Mouse (Mus musculus) gastrocnemius, postnatal 14 days (tissue): ENCODE results near the gene Gpr87. TPM values are rescaled to one million over a fixed set of nuclear protein-coding genes. Genes with fewer than 3 reads are reported as not detected.

Experiments
- DNase-seq: peaks from one replicate; pipeline ENCODE4 v3.0.0; 2021; ENCODE audit warnings: mixed read lengths
- intact Hi-C: fragments of 180-260 bp; cut with DNase I; formaldehyde crosslinking; loops from one replicate; pipeline ENCODE4 v1.15.1; 2025; ENCODE audit warnings: low total_unique reads
- long read RNA-seq, 2 experiments: library from polyadenylated mRNA; stranded (forward); transcript quantifications; one replicate each; pipeline ENCODE4 v2.0.0; 2021
- total RNA-seq, 2 experiments: library from RNA; stranded (reverse); gene quantifications; 2 replicates each; pipeline ENCODE4 v1.2.3; 2021

The Gpr87 gene
- total RNA-seq = not detected
- long read RNA-seq, experiment 1 = 0 reads
- long read RNA-seq, experiment 2 = 0 reads

DNA sequence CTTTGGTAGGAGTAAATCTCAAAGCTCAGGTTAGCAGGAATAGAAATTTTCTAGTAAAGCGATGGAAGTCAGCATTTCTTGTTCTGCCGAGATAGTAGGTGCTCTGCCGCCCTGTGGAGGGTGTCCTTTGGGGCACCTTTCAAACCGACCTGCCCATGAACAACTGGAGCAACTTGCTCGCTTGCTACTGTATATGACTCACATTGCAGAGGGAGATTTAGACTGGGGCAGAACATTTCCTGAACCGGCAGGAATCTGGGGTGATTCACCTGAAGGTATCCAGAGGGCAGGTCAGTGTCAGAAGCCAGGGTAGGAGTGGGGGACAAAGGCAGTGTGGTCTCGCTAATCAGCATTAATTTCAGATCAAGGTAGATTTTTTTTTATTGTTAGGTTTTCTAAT, at the start of gene Gpr87:
Gpr87 (minus strand) TSS at position 167 of the 400 bp plus-strand sequence.
- intact Hi-C loops = no loop called here
- no peak for DNase-seq

DNA sequence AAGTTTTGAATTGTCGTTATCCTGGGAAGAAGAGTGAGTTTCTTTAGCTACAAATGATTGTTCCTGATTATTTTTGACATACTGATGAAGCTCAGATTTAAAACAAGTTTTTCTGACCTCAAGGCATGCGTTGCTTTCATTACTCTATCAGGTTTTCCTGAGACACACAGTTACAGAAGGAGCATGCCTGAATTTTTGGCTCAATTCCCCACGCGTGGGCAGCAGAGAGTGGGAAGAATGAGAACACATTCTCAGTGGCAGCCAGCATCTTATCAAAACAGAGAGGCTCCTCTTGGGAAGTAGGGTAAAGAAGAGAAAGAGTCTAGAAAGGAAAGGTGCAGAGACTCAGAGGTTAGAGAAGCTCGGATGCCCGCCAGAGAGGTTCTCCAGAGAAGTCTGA, 48.5 kb upstream of the Gpr87 start:
- intact Hi-C loops = no loop called here
- no peak for DNase-seq

DNA sequence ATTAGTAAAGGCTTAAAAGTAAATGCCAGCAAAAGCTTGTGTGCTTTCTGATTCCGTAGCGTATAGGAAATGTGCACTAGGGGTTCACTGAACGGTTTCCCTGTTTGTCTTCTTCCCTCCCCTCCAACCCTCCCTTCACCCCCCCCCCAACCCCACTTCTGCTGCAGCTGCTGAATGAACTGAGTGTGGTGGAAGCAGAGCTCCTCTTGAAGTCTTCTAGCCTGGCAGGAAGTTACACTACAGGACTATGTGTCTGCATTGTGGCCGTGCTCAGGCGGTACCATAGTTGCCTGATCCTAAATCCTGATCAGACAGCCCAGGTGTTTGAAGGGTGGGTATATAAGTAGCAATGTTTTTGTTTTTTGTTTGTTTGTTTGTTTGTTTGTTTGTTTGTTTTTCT, 40.0 kb upstream of the Gpr87 start:
- no peak for DNase-seq
- intact Hi-C loops = no loop called here

DNA sequence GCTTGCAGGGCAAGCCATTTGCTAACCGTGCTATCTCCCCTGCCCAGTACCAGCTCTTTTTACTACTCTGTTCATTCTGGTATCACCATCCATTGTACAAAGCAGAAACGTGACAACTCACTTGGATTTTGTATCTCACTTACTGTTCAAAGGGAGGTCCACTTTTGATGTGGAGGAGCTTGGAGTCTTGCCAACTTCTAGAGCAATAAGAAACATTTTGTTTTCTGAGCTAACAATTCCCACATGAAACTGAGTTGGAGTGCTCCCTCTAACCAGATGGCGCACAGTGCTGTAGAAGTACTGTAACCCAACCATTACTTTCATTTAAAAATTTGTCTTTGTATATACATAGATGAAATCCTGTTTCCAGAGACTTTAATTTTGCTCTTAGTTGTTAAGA, 36.0 kb upstream of the Gpr87 start:
- no peak for DNase-seq
- intact Hi-C loops = no loop called here

DNA sequence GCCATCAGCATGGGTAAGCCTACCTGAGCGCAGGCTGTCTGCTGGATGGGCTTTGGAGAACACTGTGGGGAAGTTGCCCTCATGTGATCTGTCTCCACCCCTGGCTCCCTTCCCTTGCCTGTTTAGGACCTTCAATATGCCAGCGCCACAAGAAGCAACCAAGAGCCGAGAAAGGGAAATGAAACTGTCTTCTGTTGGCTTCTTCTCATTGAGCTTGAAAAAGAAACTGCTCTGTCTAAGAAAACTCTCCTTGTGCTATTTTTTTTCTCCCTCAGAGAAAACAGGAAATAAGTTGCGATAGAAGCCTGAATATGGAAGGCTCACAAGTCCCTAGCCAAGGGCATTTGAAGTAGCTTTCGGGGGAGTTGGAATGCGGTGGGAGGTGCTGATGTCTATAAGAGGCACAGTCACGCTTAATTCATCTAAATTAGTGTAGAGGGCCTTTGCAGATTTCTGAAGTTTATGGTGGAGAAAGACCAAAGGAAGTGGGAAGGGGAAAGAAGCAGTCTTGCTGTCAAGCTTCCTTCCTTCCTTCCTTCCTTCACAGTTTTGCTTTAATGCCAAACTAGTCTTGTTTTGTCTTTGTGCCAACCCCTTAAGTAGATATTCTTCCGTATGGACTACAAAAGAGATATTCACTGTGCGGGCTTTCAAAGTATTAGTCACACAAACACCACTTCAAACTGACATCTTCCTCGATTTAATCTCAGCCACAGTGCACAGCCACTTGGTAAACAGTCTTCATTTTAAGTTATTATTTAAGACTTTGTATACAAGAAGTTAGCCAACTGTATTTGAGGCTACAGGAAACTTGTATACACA, 34.0 kb upstream of the Gpr87 start:
- intact Hi-C loops = no loop called here
- no peak for DNase-seq

DNA sequence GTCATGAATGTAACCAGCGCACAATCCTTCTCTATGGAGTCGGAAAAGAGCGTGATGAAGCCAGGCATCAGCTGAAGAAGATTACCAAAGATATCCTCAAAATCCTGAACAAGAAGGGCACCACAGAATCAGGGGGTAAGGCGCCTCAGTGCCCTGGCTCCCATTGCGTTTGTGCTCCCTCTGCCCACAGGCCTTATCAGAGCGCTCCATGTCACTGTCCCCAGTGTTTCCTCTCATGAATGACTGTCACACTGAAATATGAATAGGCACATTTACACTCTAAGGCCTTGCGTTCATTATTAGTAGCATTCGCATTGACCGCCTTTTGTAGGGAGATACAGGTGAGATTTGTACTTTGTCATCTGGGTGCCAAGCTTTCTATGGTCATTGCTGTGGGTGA, 32.8 kb upstream of the Gpr87 start:
- no peak for DNase-seq
- intact Hi-C loops = no loop called here

DNA sequence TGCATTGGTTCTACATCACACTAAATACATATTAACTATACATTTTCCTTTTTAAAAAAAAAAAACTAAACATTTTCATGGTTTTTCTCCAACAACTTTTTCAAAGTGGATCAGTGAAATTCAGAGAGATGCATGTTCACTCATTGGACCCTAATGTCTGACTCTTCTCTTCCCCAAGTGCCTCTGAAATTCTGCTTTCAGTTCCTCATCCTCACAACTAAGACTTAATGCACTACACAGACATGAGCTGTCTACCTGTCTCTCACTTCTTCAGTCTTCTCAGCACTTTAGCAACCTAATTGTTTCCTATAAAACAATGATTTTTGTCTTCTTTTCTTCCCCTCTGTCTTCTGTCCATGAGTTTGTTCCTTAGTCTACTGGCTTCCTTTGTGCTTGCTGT, 30.5 kb upstream of the Gpr87 start:
- intact Hi-C loops = no loop called here
- DNase-seq = no peak

DNA sequence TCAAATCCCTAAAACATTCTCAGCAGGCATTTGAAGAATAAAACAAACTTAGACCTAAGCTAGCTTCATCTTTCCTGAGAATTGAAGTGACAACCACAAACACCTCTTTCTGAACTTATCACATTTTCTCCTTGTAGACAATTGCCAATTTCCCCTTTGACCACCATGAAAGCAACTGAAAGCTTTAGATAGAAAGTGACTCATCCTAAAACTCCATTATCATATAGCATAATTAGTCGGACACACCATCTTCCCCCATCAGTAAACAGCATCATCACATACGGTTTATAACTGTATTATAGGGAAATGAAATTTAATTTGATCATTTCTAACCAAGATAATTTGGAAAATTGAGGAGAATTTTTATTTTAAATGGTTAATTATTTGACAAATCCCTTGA, 27.4 kb upstream of the Gpr87 start:
- no peak for DNase-seq
- intact Hi-C loops = no loop called here

DNA sequence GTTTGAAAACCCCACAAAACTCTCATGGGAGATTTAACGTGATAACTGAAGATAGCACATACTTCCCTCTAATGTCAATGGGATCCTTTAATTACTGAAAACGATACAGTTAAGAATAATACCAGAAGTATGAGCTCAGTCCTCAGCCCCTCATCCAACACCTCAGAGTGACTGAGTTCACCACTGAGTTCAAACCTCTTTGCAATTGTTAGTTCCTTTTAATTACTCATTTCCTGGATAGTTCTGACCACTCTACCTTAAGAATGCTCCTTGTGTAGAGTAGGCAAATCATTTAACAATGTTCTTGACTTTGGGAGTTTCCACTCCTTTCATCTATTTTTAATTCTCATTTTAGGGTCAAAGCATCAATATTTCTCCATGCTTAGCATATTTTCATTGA, 24.4 kb upstream of the Gpr87 start:
- intact Hi-C loops = no loop called here
- DNase-seq = no peak

DNA sequence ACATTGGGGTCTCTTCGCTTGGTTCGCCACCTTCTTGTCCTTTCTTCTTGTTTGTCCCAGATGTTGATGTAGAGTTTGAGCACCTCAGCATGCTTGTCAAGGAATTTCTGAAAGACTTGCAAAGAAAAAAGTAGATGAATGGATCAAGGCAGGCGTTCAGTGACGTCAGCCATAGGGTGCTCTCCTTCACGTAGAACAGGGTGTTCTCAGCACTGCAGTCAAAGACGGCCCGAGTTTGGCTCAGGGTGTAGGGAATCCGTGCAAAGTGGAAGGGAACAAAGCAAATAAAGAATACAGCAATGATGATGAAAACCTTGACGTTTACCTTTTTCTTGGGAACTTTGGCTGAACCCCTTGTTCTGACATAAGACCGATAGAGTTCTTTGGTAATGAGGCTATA, 22.3 kb upstream of the Gpr87 start:
- intact Hi-C loops = no loop called here
- DNase-seq = no peak

DNA sequence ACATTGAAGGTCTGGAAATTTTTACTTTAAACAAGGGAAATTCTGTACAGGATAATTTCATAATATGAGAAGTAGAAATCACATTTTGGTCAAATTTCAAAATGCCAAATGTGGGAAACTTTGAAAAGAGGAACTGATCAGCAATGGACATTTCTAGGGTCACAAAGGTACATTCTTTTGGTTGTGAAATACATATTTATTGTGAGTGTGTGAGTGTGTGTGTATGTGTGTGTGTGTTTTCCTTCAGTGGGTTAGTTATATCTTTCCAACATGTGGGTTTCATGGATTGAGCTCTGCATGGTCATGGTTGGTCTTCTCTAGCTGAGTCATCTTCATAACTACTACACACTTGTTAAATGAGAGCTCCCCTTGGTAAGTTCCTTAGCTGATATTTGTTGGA, 17.5 kb upstream of the Gpr87 start:
- intact Hi-C loops = no loop called here
- DNase-seq = no peak

DNA sequence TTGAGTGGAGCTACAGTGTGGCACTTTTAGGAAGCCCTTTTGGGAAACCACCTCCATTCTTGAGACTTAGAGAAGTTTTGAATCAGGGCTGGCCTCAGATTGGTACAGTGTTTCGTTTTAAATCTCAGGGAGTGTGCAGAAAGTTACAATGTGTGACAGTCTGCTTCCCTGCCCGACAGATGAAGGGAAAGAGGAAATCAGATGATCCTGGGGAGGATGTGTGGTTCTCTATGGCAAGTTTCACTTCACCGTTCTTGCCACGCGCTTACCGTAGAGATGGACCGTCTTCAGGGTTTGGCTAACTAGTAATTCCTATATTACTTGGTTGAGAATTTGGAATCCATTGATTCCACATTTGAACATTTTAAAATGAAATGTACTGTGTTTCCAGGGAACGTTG, 16.9 kb upstream of the Gpr87 start:
- intact Hi-C loops = no loop called here
- no peak for DNase-seq

DNA sequence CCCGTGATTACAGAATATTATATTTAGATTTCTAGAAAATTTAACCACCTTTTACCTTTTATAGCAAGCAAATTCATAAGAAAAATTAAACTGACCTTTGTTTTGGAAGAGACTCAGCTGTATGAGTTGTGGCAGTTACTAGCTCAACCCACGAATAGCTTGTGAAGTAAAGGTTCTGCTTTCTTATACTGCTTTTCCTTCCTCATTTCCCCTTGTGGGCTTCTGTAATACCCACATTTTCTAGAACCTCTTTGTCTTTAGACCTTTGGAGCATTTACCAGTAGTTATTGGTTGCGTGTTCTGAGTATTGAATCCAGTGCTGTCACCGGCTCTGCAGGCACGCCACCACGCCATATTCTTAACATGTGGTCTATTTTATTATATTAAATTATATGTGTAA, 15.8 kb upstream of the Gpr87 start, which contains the start of gene P2ry13:
P2ry13 (minus strand) TSS at position 156 of the 400 bp plus-strand sequence.
- intact Hi-C loops = no loop called here
- no peak for DNase-seq

DNA sequence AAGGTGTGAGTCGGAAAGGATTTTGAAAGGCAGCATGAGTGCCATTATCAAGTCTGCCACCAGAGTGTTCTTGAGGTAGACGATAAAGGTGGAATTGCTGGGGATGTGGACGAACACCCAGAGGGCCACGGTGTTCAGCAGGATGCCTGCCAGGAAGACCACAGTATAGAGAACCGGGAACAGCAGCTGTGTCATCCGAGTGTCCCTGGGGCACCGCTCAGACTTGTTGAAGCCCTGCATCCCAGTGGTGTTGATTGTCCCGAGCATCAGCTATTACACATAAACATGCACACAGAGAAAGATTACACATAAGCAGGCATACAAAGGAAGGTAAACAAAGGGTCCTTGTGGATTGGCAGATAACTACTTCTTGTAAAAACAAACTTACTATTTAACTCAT, 15.2 kb upstream of the Gpr87 start:
- no peak for DNase-seq
- intact Hi-C loops = no loop called here

DNA sequence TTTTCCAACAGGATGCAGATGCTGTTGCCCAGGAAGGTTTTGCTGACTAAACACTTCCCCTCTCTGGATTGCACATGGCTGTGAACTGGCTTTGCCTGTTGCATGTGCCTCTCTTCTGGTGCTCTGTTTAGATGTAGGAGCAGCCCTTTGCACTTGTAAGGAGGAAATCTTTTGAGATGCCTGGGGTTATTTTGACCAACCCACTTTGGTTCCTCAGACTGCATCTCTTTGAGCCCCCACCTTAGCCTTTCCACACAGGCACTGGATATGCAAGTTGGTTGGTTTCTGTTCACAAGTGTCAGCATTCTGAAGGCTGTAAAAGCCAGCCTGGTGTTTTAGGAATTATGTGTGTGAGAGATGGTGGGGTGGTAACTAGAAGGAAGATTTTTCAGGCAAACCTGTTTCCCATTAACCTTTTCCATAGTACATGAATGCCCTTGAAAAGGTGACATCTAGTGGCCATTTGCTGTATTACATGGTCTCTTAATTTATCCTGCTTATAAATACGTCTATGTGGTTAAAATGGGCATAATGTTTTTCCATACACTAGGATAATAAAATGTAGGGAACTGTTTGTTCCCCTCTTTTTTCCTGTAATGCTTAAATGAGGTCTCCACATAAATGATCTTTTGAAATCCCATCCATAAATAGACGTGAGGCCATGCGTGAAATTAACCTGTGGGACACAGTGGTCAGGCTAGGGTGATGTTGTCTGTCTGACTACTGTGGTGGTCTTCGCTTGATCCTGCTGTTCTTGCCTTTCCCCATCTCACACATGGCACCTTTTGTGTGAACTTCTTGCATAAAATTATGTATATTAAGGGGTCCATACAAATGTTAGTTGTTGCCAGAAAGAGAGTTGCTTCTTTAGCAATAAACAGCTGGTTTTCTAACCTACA, 14.0 kb upstream of the Gpr87 start:
- no peak for DNase-seq
- intact Hi-C loops = loop anchor here (5.0 kb wide), 1 partner anchor 87 kb away; no protein-coding TSS in a partner anchor

DNA sequence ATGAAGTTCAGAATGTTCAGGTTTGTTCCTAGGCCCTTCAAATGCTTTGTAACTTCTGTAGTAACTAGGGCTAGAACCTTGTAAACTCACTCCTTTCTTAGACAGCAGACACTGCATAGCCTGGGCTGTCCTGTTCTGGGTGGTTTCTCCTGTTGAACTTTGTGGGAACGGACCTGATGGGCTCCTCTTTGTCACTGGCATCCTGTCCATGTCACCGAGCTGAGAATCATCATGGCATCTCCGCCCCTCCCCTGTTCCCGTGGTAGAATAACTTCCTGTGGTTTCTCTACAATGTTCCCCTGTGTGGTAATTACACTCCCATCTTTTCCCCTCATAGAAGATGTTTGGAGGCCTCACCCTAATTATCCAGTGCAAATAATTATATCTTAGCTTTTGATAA, 11.0 kb upstream of the Gpr87 start:
- DNase-seq = no peak
- intact Hi-C loops = loop anchor here (5.0 kb wide), 1 partner anchor 84 kb away; no protein-coding TSS in a partner anchor

DNA sequence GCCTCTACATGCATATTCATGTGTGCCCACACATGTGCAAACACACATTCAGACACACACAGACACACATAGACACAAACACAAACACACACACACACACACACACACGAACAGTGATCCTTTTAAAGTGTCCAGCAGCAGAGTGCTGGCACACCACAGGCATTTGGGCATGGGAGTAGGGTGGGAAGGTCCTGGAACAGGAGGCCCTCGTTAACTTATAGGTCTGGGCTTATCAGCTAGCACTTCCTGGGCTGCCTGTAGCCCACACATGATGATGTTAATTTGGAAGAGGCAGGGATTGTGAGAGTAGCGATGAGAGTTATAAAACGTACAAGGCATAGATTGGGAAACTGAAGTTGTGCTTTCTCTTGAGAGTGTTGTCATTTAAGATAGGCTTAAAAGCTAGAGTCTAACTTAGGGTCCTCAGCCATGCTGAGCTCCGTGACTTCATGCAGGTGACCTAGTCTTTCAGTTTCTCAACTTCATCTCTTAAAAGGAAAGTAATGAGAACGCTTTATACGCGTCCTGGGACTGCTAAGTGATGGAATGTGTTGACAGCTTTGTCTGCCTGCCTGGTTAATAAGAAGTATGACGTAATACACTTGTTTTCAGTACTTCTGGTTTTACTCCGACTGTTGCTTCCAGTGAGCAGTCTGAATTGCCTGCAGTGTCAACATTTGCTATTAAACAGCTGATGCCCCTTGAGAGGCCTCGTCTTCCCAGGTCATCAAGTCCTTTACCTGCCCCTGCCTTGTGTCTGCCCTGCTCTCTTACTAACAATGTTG, 10.0 kb upstream of the Gpr87 start:
- DNase-seq = no peak

DNA sequence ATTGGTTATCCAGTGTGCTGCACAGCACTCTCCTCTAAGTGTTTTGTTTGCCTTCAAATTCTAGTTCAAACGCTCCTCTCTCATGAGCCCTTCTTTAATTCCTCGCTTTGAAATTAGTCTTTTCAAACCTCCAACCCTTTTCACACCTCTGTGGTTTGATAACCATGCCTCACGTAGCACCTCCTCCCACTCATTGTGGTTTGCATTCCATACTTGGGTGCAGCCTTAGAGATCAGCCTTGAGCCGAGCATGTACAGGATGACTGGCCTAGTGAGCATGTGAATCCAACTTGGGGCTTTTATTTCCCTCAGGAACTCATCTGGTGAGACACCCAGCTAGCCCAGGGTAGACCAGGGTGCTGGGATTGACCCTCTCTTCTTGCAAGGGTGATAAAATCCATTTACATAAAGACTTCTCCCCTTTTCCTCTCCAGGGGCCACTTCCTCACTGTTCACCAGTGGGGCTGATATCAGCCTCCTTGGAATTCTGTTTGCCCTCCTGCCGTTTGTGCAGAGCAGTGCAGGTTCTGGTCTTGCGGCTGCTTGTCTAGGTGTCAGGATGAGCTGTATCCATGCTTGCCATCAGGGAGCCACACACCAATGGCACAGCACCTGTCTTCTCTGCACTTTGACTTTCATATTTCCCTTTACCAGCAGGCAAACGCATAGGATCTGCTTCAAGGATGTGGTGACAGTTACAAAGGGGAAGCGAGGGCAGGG, 9.1 kb upstream of the Gpr87 start:
- intact Hi-C loops = no loop called here
- no peak for DNase-seq

More for the DNA sequence above, 10.0 kb upstream of the Gpr87 start:
- intact Hi-C loops = loop anchor here (5.0 kb wide), 1 partner anchor 83 kb away; no protein-coding TSS in a partner anchor

DNA sequence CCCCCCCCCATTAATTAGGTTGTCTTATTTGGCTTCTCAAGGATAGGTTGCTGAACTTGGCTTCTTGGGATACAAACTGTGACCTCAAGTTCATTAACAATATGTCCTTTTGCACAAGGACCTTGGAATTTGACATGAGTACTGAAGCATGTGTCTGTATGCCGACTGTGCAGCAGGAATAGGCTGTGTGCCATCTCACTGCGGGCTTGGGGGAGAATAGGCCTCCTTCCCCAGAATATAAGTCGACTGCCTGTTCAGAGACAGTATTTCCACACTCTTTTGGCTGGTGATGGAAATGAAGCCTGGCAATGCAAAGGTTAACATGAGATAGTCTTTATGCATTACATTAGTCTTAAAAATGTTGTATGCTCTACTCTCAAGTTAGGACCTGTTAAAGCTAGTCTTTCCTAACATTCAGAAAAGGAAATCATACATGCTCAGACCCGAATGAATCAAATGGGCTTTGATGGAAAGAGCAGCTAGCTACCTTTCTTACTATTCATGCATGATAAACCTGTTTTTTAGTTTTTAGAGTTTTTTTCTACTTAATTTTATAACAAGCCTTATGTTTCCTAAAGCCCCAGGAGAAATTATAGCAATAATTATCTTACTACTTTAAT, 2.5 kb upstream of the Gpr87 start:
- intact Hi-C loops = no loop called here
- no peak for DNase-seq
